Mouse (Mus musculus): ENCODE measurements at regions not wholly inside any gene's neighbourhood (a gene's known extent, or its start where the extent isn't known, plus 50 kb on each side); places are given as distances from the start of the nearest gene placed in this dataset.

- no peak for DNase-seq (ENCODE audit: low read depth, low spot score)
Observed at GRCm38 (mm10) chr12:7919709-7920324, 57.6 kb upstream of the Apob start.

- no peak for DNase-seq (ENCODE audit: low read depth, low spot score)
Observed at GRCm38 (mm10) chr12:7920888-7921287, 56.6 kb upstream of the Apob start.
